Mouse (Mus musculus) thymus, adult 2 months (tissue): ENCODE measurements around the gene Pla2g3. TPM values are rescaled to one million over a fixed set of nuclear protein-coding genes. Genes with fewer than 3 reads are reported as not detected.

Experiments
- DNase-seq: peaks from one replicate; pipeline ENCODE4 v3.0.0; 2021
- H3K27ac ChIP-seq: fragments of 200-500 bp; 2 replicates; pipeline ENCODE4 v1.5.1; 2012; ENCODE audit warnings: low read length, control low read depth; ENCODE audit not compliant: control insufficient read depth, insufficient read depth
- H3K27me3 ChIP-seq: fragments of 200-500 bp; 2 replicates; pipeline ENCODE4 v1.6.1; 2012; ENCODE audit warnings: mild to moderate bottlenecking, low read length, moderate library complexity, mixed read lengths; ENCODE audit not compliant: control insufficient read depth, insufficient read depth
- H3K36me3 ChIP-seq: fragments of 200-500 bp; 2 replicates; pipeline ENCODE4 v1.6.1; 2012; ENCODE audit warnings: mild to moderate bottlenecking, low read length, moderate library complexity; ENCODE audit not compliant: control insufficient read depth, insufficient read depth
- H3K4me1 ChIP-seq: fragments of 200-500 bp; replicated peaks from 2 replicates; pipeline ENCODE4 v1.6.1; 2012; ENCODE audit warnings: low read length; ENCODE audit not compliant: control insufficient read depth, insufficient read depth
- H3K4me3 ChIP-seq: fragments of 200-500 bp; 2 replicates; pipeline ENCODE4 v1.5.1; 2012; ENCODE audit warnings: mild to moderate bottlenecking, low read length, control low read depth, moderate library complexity; ENCODE audit not compliant: control insufficient read depth, insufficient read depth
- CTCF ChIP-seq: fragments of 200-500 bp; IDR thresholded peaks from 2 replicates; pipeline ENCODE4 v1.5.1; 2012; ENCODE audit warnings: mild to moderate bottlenecking, control low read depth, low read length, moderate library complexity, borderline replicate concordance; ENCODE audit not compliant: control insufficient read depth, poor library complexity, insufficient read depth; ENCODE audit errors: extremely low read depth
- POLR2A ChIP-seq: fragments of 200-500 bp; IDR thresholded peaks from 2 replicates; pipeline ENCODE4 v1.6.1; 2012; ENCODE audit warnings: mild to moderate bottlenecking, low read length, control low read depth, moderate library complexity; ENCODE audit not compliant: control insufficient read depth, poor library complexity, insufficient read depth; ENCODE audit errors: extremely low read depth
- WGBS: fragments of 180-500 bp; shearing (Covaris S2); methylation state at CpG from one replicate; pipeline ENCODE4 v1.1.7; 2018; 5-methylcytosine and 5-hydroxymethylcytosine counted together
- polyA plus RNA-seq: library from polyadenylated mRNA; depleted of rRNA; stranded (reverse); fragments of >200 nt; gene quantifications from 2 replicates; pipeline ENCODE4 v1.2.3, GENCODE M21; 2012

The Pla2g3 gene
- polyA plus RNA-seq, 1 experiment = 1.9 TPM

GRCm38 (mm10) chr11:3519051-3519726, 31.1 kb downstream of the Pla2g3 start:
- DNase-seq = no peak
- H3K36me3 ChIP-seq = no peaks in the 10 kb centered on the region
- 87% methylated on average over 4 of the region's 4 CpGs for whole genome bisulfite sequencing
- TF ChIP-seq POLR2A = no peak
- TF ChIP-seq CTCF = no peak
- no peaks in the 10 kb centered on the region; the same call in 1 of the 2 replicates for H3K27me3 ChIP-seq
- no peak overlapping the region for H3K27ac ChIP-seq
- H3K4me3 ChIP-seq = no peak overlapping the region
- H3K4me1 ChIP-seq = peaks cover 21% of the 10 kb centered on the region

GRCm38 (mm10) chr11:3519756-3520398, 31.8 kb downstream of the Pla2g3 start:
- H3K36me3 ChIP-seq = no peaks in the 10 kb centered on the region
- TF ChIP-seq POLR2A (no peak), CTCF (no peak)
- WGBS = 95% methylated on average over 11 of the region's 11 CpGs
- H3K4me1 ChIP-seq = peaks cover 15% of the 10 kb centered on the region
- H3K27ac ChIP-seq = no peak overlapping the region
- DNase-seq = no peak
- no peak overlapping the region for H3K4me3 ChIP-seq
- no peaks in the 10 kb centered on the region; the same call in 1 of the 2 replicates for H3K27me3 ChIP-seq

DNA sequence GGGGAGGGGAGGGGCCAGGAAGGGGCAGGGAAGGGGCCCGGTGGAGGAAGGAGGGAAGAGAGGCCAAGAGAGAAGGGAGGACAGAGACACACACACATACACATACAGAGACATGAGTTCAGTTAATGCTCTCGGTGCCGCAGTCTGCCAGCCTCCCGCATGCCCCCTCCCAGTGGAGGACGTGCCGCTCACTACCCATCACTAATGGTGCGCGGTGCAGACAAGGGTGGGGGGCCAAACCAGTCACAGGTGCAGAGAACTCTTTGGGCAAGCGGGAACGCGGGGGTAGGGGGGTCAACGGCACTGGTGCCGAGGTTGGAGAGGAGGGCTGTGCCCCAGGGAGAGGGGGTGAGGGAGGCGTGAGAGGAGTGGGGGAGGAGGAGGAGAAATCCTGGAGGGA, 32.8 kb downstream of the Pla2g3 start:
- WGBS = 95% methylated on average over 13 of the region's 14 CpGs
- Histone ChIP-seq H3K4me3 (no peak overlapping the region), H3K4me1 (peaks cover 12% of the 10 kb centered on the region), H3K27me3 (no peaks in the 10 kb centered on the region; the same call in 1 of the 2 replicates), H3K27ac (no peak overlapping the region), H3K36me3 (no peaks in the 10 kb centered on the region)
- no peak for TF ChIP-seq POLR2A
- TF ChIP-seq CTCF = no peak
- DNase-seq = no peak

GRCm38 (mm10) chr11:3521339-3522224, 33.5 kb downstream of the Pla2g3 start:
- DNase-seq = no peak
- H3K27me3 ChIP-seq = no peaks in the 10 kb centered on the region
- H3K36me3 ChIP-seq = no peaks in the 10 kb centered on the region
- H3K4me3 ChIP-seq = no peak overlapping the region
- peaks cover 12% of the 10 kb centered on the region for H3K4me1 ChIP-seq
- H3K27ac ChIP-seq = no peak overlapping the region
- TF ChIP-seq POLR2A = no peak
- 94% methylated on average over 23 of the region's 23 CpGs for WGBS

GRCm38 (mm10) chr11:3522285-3523000, 34.4 kb downstream of the Pla2g3 start:
- Histone ChIP-seq H3K4me3 (no peak overlapping the region), H3K27me3 (no peaks in the 10 kb centered on the region), H3K36me3 (no peaks in the 10 kb centered on the region), H3K4me1 (peaks cover 5% of the 10 kb centered on the region), H3K27ac (no peak overlapping the region)
- WGBS = 96% methylated on average over 17 of the region's 17 CpGs
- DNase-seq = no peak
- no peak for TF ChIP-seq CTCF
- TF ChIP-seq POLR2A = no peak
